Mouse (Mus musculus): ENCODE results near the gene Ninj2. TPM values are rescaled to one million over a fixed set of nuclear protein-coding genes. Genes with fewer than 3 reads are reported as not detected.

The Ninj2 gene
- total and polyA plus RNA-seq, 2 experiments from 2014 or later: not detected

GRCm38 (mm10) chr6:120105055-120105454, 11.9 kb downstream of the Ninj2 start:
- Histone ChIP-seq H3K9me3 (ENCODE audit: low read length) (no peaks in the 10 kb centered on the region), H3K27me3 (ENCODE audit: insufficient read depth, low read length) (no peaks in the 10 kb centered on the region), H3K36me3 (ENCODE audit: insufficient read depth) (no peaks in the 10 kb centered on the region), H3K9ac (no peak overlapping the region), H3K4me2 (ENCODE audit: low read depth) (no peak overlapping the region), H3K27ac (ENCODE audit: low read depth, low read length) (no peak overlapping the region), H3K4me3 (ENCODE audit: low read depth, low read length) (no peak overlapping the region), H3K4me1 (ENCODE audit: insufficient read depth) (no peaks in the 10 kb centered on the region)
- ATAC-seq (no peak), DNase-seq (no peak)
- TF ChIP-seq CTCF (IDR thresholded peaks at IDR 0.05; ENCODE audit: low read depth): no peak

DNA sequence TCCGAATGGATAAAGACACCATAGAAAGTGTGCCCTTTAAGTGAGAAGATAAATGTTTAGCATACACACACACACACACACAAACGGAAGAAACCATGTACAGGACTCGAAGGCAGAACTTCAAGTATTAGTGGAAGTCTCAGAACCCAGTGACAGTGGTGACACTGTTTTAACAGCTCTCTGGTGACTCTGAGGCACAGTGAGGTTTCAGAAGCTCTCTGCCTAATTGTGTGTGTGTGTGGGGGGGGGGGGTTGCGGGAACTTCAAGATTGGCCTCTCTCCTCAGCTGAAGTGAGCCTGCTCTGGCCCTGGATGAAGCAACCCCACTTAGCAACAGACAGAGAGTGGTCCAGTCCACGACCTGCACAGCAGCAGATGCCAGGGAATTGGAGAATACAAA, 14.4 kb downstream of the Ninj2 start:
- H3K27me3 ChIP-seq (ENCODE audit: insufficient read depth, low read length): no peaks in the 10 kb centered on the region
- no peak for ATAC-seq
- no peaks in the 10 kb centered on the region for H3K9me3 ChIP-seq (ENCODE audit: low read length)
- 72% methylated on average over 5 of the region's 5 CpGs for WGBS
- no peak overlapping the region for H3K27ac ChIP-seq (ENCODE audit: low read depth, low read length)
- TF ChIP-seq CTCF (IDR thresholded peaks at IDR 0.05; ENCODE audit: low read depth): no peak
- H3K4me2 ChIP-seq (ENCODE audit: low read depth): no peak overlapping the region
- no peak for DNase-seq
- no peaks in the 10 kb centered on the region for H3K36me3 ChIP-seq (ENCODE audit: insufficient read depth)
- no peaks in the 10 kb centered on the region for H3K4me1 ChIP-seq (ENCODE audit: insufficient read depth)
- H3K9ac ChIP-seq: no peak overlapping the region
- no peak overlapping the region for H3K4me3 ChIP-seq (ENCODE audit: low read depth, low read length)

- Histone ChIP-seq H3K36me3 (ENCODE audit: insufficient read depth) (no peaks in the 10 kb centered on the region), H3K9me3 (ENCODE audit: low read length) (no peaks in the 10 kb centered on the region), H3K27ac (ENCODE audit: low read depth, low read length) (no peak overlapping the region), H3K9ac (no peak overlapping the region), H3K4me2 (ENCODE audit: low read depth) (no peak overlapping the region), H3K4me1 (ENCODE audit: insufficient read depth) (no peaks in the 10 kb centered on the region), H3K4me3 (ENCODE audit: low read depth, low read length) (no peak overlapping the region), H3K27me3 (ENCODE audit: insufficient read depth, low read length) (no peaks in the 10 kb centered on the region)
- 74% methylated on average over 6 of the region's 6 CpGs for WGBS
- no peak for DNase-seq
- TF ChIP-seq CTCF (IDR thresholded peaks at IDR 0.05; ENCODE audit: low read depth): no peak
- no peak for ATAC-seq
Measured at GRCm38 (mm10) chr6:120108061-120108460, 14.9 kb downstream of the Ninj2 start.

GRCm38 (mm10) chr6:120109173-120109572, 16.0 kb downstream of the Ninj2 start:
- H3K36me3 ChIP-seq (ENCODE audit: insufficient read depth): no peaks in the 10 kb centered on the region
- H3K4me3 ChIP-seq (ENCODE audit: low read depth, low read length): no peak overlapping the region
- no peaks in the 10 kb centered on the region for H3K27me3 ChIP-seq (ENCODE audit: insufficient read depth, low read length)
- 30% methylated on average over 7 of the region's 7 CpGs for WGBS
- H3K4me2 ChIP-seq (ENCODE audit: low read depth): no peak overlapping the region
- H3K9me3 ChIP-seq (ENCODE audit: low read length): no peaks in the 10 kb centered on the region
- no peak overlapping the region for H3K27ac ChIP-seq (ENCODE audit: low read depth, low read length)
- DNase-seq (peak; percentile 29), ATAC-seq (peak; percentile 70)
- no peak overlapping the region for H3K9ac ChIP-seq
- no peaks in the 10 kb centered on the region for H3K4me1 ChIP-seq (ENCODE audit: insufficient read depth)
- no peak for TF ChIP-seq CTCF (IDR thresholded peaks at IDR 0.05; ENCODE audit: low read depth)

- Histone ChIP-seq H3K36me3 (ENCODE audit: insufficient read depth) (no peaks in the 10 kb centered on the region), H3K9ac (no peak overlapping the region), H3K27ac (ENCODE audit: low read depth, low read length) (no peak overlapping the region), H3K27me3 (ENCODE audit: insufficient read depth, low read length) (no peaks in the 10 kb centered on the region), H3K9me3 (ENCODE audit: low read length) (no peaks in the 10 kb centered on the region), H3K4me2 (ENCODE audit: low read depth) (no peak overlapping the region), H3K4me3 (ENCODE audit: low read depth, low read length) (no peak overlapping the region), H3K4me1 (ENCODE audit: insufficient read depth) (no peaks in the 10 kb centered on the region)
- TF ChIP-seq CTCF (IDR thresholded peaks at IDR 0.05; ENCODE audit: low read depth): no peak
- ATAC-seq: no peak
- no peak for DNase-seq
- WGBS: 84% methylated on average over 5 of the region's 5 CpGs
Measured at GRCm38 (mm10) chr6:120109932-120110331, 16.8 kb downstream of the Ninj2 start.

- Histone ChIP-seq H3K9ac (no peak overlapping the region), H3K36me3 (ENCODE audit: insufficient read depth) (no peaks in the 10 kb centered on the region), H3K4me2 (ENCODE audit: low read depth) (no peak overlapping the region), H3K4me1 (ENCODE audit: insufficient read depth) (no peaks in the 10 kb centered on the region), H3K27ac (ENCODE audit: low read depth, low read length) (no peak overlapping the region), H3K9me3 (ENCODE audit: low read length) (no peaks in the 10 kb centered on the region), H3K27me3 (ENCODE audit: insufficient read depth, low read length) (no peaks in the 10 kb centered on the region), H3K4me3 (ENCODE audit: low read depth, low read length) (no peak overlapping the region)
- 74% methylated on average over 7 of the region's 7 CpGs for WGBS
- no peak for DNase-seq
- no peak for TF ChIP-seq CTCF (IDR thresholded peaks at IDR 0.05; ENCODE audit: low read depth)
- ATAC-seq: no peak
Measured at GRCm38 (mm10) chr6:120110738-120111409, 17.7 kb downstream of the Ninj2 start.

DNA sequence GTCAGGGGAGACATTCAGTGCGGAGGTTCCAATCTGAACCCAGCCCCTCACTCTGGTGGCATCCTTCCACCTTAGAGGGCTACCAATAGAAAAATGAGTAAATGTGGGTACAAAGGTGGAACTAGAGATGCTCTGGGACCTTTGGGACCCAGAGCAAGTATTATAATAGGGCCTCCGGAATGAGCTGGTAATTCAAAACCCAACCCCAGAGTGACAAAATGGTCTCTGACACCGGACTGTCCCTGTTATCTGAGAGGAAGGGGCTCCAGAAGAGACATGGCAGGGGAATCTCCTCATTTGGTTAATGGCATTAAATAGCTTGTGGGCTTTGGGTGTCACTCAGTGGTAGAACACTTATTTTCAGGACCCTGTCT, 18.2 kb downstream of the Ninj2 start:
- ATAC-seq: no peak
- H3K4me1 ChIP-seq (ENCODE audit: insufficient read depth): no peaks in the 10 kb centered on the region
- TF ChIP-seq CTCF (IDR thresholded peaks at IDR 0.05; ENCODE audit: low read depth): no peak
- no peaks in the 10 kb centered on the region for H3K9me3 ChIP-seq (ENCODE audit: low read length)
- no peak overlapping the region for H3K9ac ChIP-seq
- H3K4me3 ChIP-seq (ENCODE audit: low read depth, low read length): no peak overlapping the region
- H3K27ac ChIP-seq (ENCODE audit: low read depth, low read length): no peak overlapping the region
- DNase-seq: no peak
- no peaks in the 10 kb centered on the region for H3K27me3 ChIP-seq (ENCODE audit: insufficient read depth, low read length)
- H3K36me3 ChIP-seq (ENCODE audit: insufficient read depth): no peaks in the 10 kb centered on the region
- 88% methylated on average over 3 of the region's 3 CpGs for WGBS
- H3K4me2 ChIP-seq (ENCODE audit: low read depth): no peak overlapping the region

Measured in forebrain, postnatal 0 days (tissue).